Mouse (Mus musculus): Measurements from ENCODE around the gene Kifc1. TPM values are rescaled to one million over a fixed set of nuclear protein-coding genes. Genes with fewer than 3 reads are reported as not detected.

Gene Kifc1
- total and polyA plus RNA-seq, 3 experiments: 16.0 to 41.2 (median 23.0) TPM

- peak; percentile 73 for DNase-seq (ENCODE audit: extremely low read depth)
- Histone ChIP-seq H3K9me3 (replicated peaks; ENCODE audit: low read length) (no peaks in the 10 kb centered on the region), H3K27ac (ENCODE audit: insufficient read depth, low read depth) (no peak overlapping the region), H3K4me2 (ENCODE audit: insufficient read depth, low read depth, poor library complexity, severe bottlenecking) (no peak overlapping the region), H3K27me3 (replicated peaks) (no peaks in the 10 kb centered on the region), H3K36me3 (replicated peaks in 1 of 2; ENCODE audit: control insufficient read depth in 1 of 2, insufficient read depth in 1 of 2, low read length in 1 of 2) (peaks cover 39 to 69% of the 10 kb centered on the region in 2 experiments), H3K79me2 (replicated peaks; ENCODE audit: control insufficient read depth, extremely low read depth, insufficient read depth, poor library complexity, severe bottlenecking) (peaks cover 45% of the 10 kb centered on the region), H3K4me3 (replicated peaks in 1 of 3; ENCODE audit: low read depth in 2 of 3, low read length in 2 of 3, poor library complexity in 1 of 3) (no peak overlapping the region), H3K4me1 (ENCODE audit: control insufficient read depth in 1 of 2, insufficient read depth in 2 of 2) (peaks cover 7 to 34% of the 10 kb centered on the region in 2 experiments), H3K9ac (ENCODE audit: insufficient read depth, low read depth) (no peak overlapping the region)
- TF ChIP-seq MAX (IDR thresholded peaks at IDR 0.05; ENCODE audit: low read length) (no peak), UBTF (IDR thresholded peaks at IDR 0.05; ENCODE audit: low read depth, low read length) (no peak), JUND (conservative IDR thresholded peaks at IDR 0.05; ENCODE audit: low read depth, low read length) (0 out of 2 replicates have a peak, but pooled peaks have one; percentile 28), MYC (IDR thresholded peaks at IDR 0.05; ENCODE audit: low read depth, low read length) (0 out of 2 replicates have a peak, but pooled peaks have one; percentile 21), ETS1 (conservative IDR thresholded peaks at IDR 0.05; ENCODE audit: low read depth, low read length) (no peak), ZC3H11A (IDR thresholded peaks at IDR 0.05; ENCODE audit: low read depth, low read length) (0 out of 2 replicates have a peak, but pooled peaks have one; percentile 2), USF2 (conservative IDR thresholded peaks at IDR 0.05; ENCODE audit: low read depth, low read length) (no peak), GABPA (IDR thresholded peaks at IDR 0.05; ENCODE audit: insufficient replicate concordance, low read depth, low read length) (no peak), HCFC1 (IDR thresholded peaks at IDR 0.05; ENCODE audit: low read depth, low read length) (peak; percentile 29; the same call in 1 of the 2 replicates), SMC3 (IDR thresholded peaks at IDR 0.05; ENCODE audit: low read depth, low read length) (peak; percentile 66), CTCF (conservative IDR thresholded peaks at IDR 0.05 in 1 of 2, IDR thresholded peaks at IDR 0.05 in 1 of 2; ENCODE audit: low read depth in 2 of 2, low read length in 2 of 2) (peak; percentile 89 to 91), TCF12 (IDR thresholded peaks at IDR 0.05; ENCODE audit: low read depth, low read length) (0 out of 2 replicates have a peak, but pooled peaks have one; percentile 21), RCOR1 (conservative IDR thresholded peaks at IDR 0.05; ENCODE audit: low read depth, low read length) (no peak), MEF2A (IDR thresholded peaks at IDR 0.05; ENCODE audit: borderline replicate concordance, low read depth, low read length) (0 out of 2 replicates have a peak, but pooled peaks have one; percentile 43), SIN3A (IDR thresholded peaks at IDR 0.05; ENCODE audit: low read length) (peak; percentile 40; the same call in 1 of the 2 replicates), NRF1 (IDR thresholded peaks at IDR 0.05; ENCODE audit: low read depth, low read length) (no peak), NELFE (IDR thresholded peaks at IDR 0.05; ENCODE audit: low read depth, low read length) (peak; percentile 26; the same call in 1 of the 2 replicates), POLR2A (IDR thresholded peaks at IDR 0.05; ENCODE audit: low read depth, low read length) (no peak), E2F4 (IDR thresholded peaks at IDR 0.05; ENCODE audit: insufficient replicate concordance, low read depth, low read length) (0 out of 2 replicates have a peak, but pooled peaks have one; percentile 42), ZNF384 (IDR thresholded peaks at IDR 0.05; ENCODE audit: low read depth, low read length) (no peak; the same call in 1 of the 2 replicates), RAD21 (IDR thresholded peaks at IDR 0.05; ENCODE audit: low read depth, low read length) (peak; percentile 86), MXI1 (IDR thresholded peaks at IDR 0.05; ENCODE audit: low read depth, low read length) (peak; percentile 35; the same call in 1 of the 2 replicates)
- in situ Hi-C loops (cut with MboI; ENCODE audit: low pct_ligation_motif_present, low pct_unique_long_range_greater_than_20kb, low sequenced_read_pairs): no loop called here
- dilution Hi-C loops (cut with MboI; ENCODE audit: extremely low pct_ligation_motif_present, extremely low pct_unique_long_range_greater_than_20kb, low sequenced_read_pairs): no loop called here
Observed at GRCm38 (mm10) chr17:33826850-33827249, 63.6 kb downstream of the Kifc1 start.

Other genes starting within 250 kb of the Kifc1 start
Only the 20 nearest of the 28 such genes appear.
- 31.8 and 32.7 TPM in 2 replicates for gene Rab11b, start 130.1 kb downstream of the Kifc1 start, total RNA-seq (2012; rRNA removed)
- 17.4 and 18.7 TPM in 2 replicates for gene Rab11b, start 130.1 kb downstream of the Kifc1 start, total RNA-seq (2014; rRNA removed)
- 49.0 and 57.9 TPM in 2 replicates for gene Rab11b, start 130.1 kb downstream of the Kifc1 start, polyA plus RNA-seq (2012; ENCODE audit: insufficient read length, low read depth)
- gene Angptl4, start 108.8 kb downstream of the Kifc1 start, total RNA-seq (2012; rRNA removed): 8.0 and 9.4 TPM in 2 replicates
- gene Angptl4, start 108.8 kb downstream of the Kifc1 start, total RNA-seq (2014; rRNA removed): 11.7 and 12.2 TPM in 2 replicates
- gene Angptl4, start 108.8 kb downstream of the Kifc1 start, polyA plus RNA-seq (2012; ENCODE audit: insufficient read length, low read depth): 6.3 and 6.8 TPM in 2 replicates
- 10.8 and 15.7 TPM in 2 replicates for gene Kank3, start 80.1 kb downstream of the Kifc1 start, total RNA-seq (2012; rRNA removed)
- gene Kank3, start 80.1 kb downstream of the Kifc1 start, total RNA-seq (2014; rRNA removed): 0.50 and 0.81 TPM in 2 replicates
- 0.78 and 1.8 TPM in 2 replicates for gene Kank3, start 80.1 kb downstream of the Kifc1 start, polyA plus RNA-seq (2012; ENCODE audit: insufficient read length, low read depth)
- 4,496 and 4,575 TPM in 2 replicates for gene Rps28, start 66.1 kb downstream of the Kifc1 start, total RNA-seq (2012; rRNA removed)
- gene Rps28, start 66.1 kb downstream of the Kifc1 start, total RNA-seq (2014; rRNA removed): 696 and 765 TPM in 2 replicates
- 782 and 837 TPM in 2 replicates for gene Rps28, start 66.1 kb downstream of the Kifc1 start, polyA plus RNA-seq (2012; ENCODE audit: insufficient read length, low read depth)
- gene Ndufa7, start 66.1 kb downstream of the Kifc1 start, total RNA-seq (2012; rRNA removed): 316 and 364 TPM in 2 replicates
- gene Ndufa7, start 66.1 kb downstream of the Kifc1 start, total RNA-seq (2014; rRNA removed): 168 and 194 TPM in 2 replicates
- 153 and 164 TPM in 2 replicates for gene Ndufa7, start 66.1 kb downstream of the Kifc1 start, polyA plus RNA-seq (2012; ENCODE audit: insufficient read length, low read depth)
- gene Cd320, start 47.6 kb downstream of the Kifc1 start, total RNA-seq (2012; rRNA removed): 53.7 and 57.1 TPM in 2 replicates
- gene Cd320, start 47.6 kb downstream of the Kifc1 start, total RNA-seq (2014; rRNA removed): 67.1 and 84.2 TPM in 2 replicates
- gene Cd320, start 47.6 kb downstream of the Kifc1 start, polyA plus RNA-seq (2012; ENCODE audit: insufficient read length, low read depth): 45.3 and 50.9 TPM in 2 replicates
- not detected in 2 replicates for gene Gm7029, start 16.8 kb downstream of the Kifc1 start, total RNA-seq (2012; rRNA removed)
- not detected in 2 replicates for gene Gm7029, start 16.8 kb downstream of the Kifc1 start, total RNA-seq (2014; rRNA removed)
- gene Gm7029, start 16.8 kb downstream of the Kifc1 start, polyA plus RNA-seq (2012; ENCODE audit: insufficient read length, low read depth): not detected in 2 replicates
- not detected in 2 replicates for gene Platr17, start 14.5 kb upstream of the Kifc1 start, total RNA-seq (2012; rRNA removed)
- not detected in 2 replicates for gene Platr17, start 14.5 kb upstream of the Kifc1 start, total RNA-seq (2014; rRNA removed)
- gene Platr17, start 14.5 kb upstream of the Kifc1 start, polyA plus RNA-seq (2012; ENCODE audit: insufficient read length, low read depth): not detected in 2 replicates
- gene Daxx, start 18.8 kb upstream of the Kifc1 start, total RNA-seq (2012; rRNA removed): 33.8 and 48.3 TPM in 2 replicates
- 31.6 and 32.3 TPM in 2 replicates for gene Daxx, start 18.8 kb upstream of the Kifc1 start, total RNA-seq (2014; rRNA removed)
- gene Daxx, start 18.8 kb upstream of the Kifc1 start, polyA plus RNA-seq (2012; ENCODE audit: insufficient read length, low read depth): 53.0 and 64.7 TPM in 2 replicates
- gene Tapbp, start 25.2 kb upstream of the Kifc1 start, total RNA-seq (2012; rRNA removed): 114 and 134 TPM in 2 replicates
- 44.3 and 45.3 TPM in 2 replicates for gene Tapbp, start 25.2 kb upstream of the Kifc1 start, total RNA-seq (2014; rRNA removed)
- gene Tapbp, start 25.2 kb upstream of the Kifc1 start, polyA plus RNA-seq (2012; ENCODE audit: insufficient read length, low read depth): 96.7 and 116 TPM in 2 replicates
- gene Zbtb22, start 25.2 kb upstream of the Kifc1 start, total RNA-seq (2012; rRNA removed): 21.2 and 23.5 TPM in 2 replicates
- 11.7 and 12.1 TPM in 2 replicates for gene Zbtb22, start 25.2 kb upstream of the Kifc1 start, total RNA-seq (2014; rRNA removed)
- gene Zbtb22, start 25.2 kb upstream of the Kifc1 start, polyA plus RNA-seq (2012; ENCODE audit: insufficient read length, low read depth): 20.2 and 20.3 TPM in 2 replicates
- 23.0 and 25.6 TPM in 2 replicates for gene Rgl2, start 38.9 kb upstream of the Kifc1 start, total RNA-seq (2012; rRNA removed)
- 20.1 and 20.4 TPM in 2 replicates for gene Rgl2, start 38.9 kb upstream of the Kifc1 start, total RNA-seq (2014; rRNA removed)
- gene Rgl2, start 38.9 kb upstream of the Kifc1 start, polyA plus RNA-seq (2012; ENCODE audit: insufficient read length, low read depth): 29.1 and 31.8 TPM in 2 replicates
- 140 and 157 TPM in 2 replicates for gene Pfdn6, start 49.7 kb upstream of the Kifc1 start, total RNA-seq (2012; rRNA removed)
- 92.3 and 109 TPM in 2 replicates for gene Pfdn6, start 49.7 kb upstream of the Kifc1 start, total RNA-seq (2014; rRNA removed)
- gene Pfdn6, start 49.7 kb upstream of the Kifc1 start, polyA plus RNA-seq (2012; ENCODE audit: insufficient read length, low read depth): 109 and 149 TPM in 2 replicates
- 49.7 and 64.5 TPM in 2 replicates for gene Wdr46, start 50.0 kb upstream of the Kifc1 start, total RNA-seq (2012; rRNA removed)
- 36.8 and 39.8 TPM in 2 replicates for gene Wdr46, start 50.0 kb upstream of the Kifc1 start, total RNA-seq (2014; rRNA removed)
- 69.4 and 72.4 TPM in 2 replicates for gene Wdr46, start 50.0 kb upstream of the Kifc1 start, polyA plus RNA-seq (2012; ENCODE audit: insufficient read length, low read depth)
- 3.7 and 4.5 TPM in 2 replicates for gene B3galt4, start 60.8 kb upstream of the Kifc1 start, total RNA-seq (2012; rRNA removed)
- gene B3galt4, start 60.8 kb upstream of the Kifc1 start, total RNA-seq (2014; rRNA removed): 4.2 and 5.2 TPM in 2 replicates
- gene B3galt4, start 60.8 kb upstream of the Kifc1 start, polyA plus RNA-seq (2012; ENCODE audit: insufficient read length, low read depth): 4.6 and 6.2 TPM in 2 replicates
- gene Vps52, start 65.2 kb upstream of the Kifc1 start, total RNA-seq (2012; rRNA removed): 38.2 and 39.9 TPM in 2 replicates
- gene Vps52, start 65.2 kb upstream of the Kifc1 start, total RNA-seq (2014; rRNA removed): 34.3 and 40.6 TPM in 2 replicates
- 73.6 and 76.1 TPM in 2 replicates for gene Vps52, start 65.2 kb upstream of the Kifc1 start, polyA plus RNA-seq (2012; ENCODE audit: insufficient read length, low read depth)
- gene Rps18, start 65.3 kb upstream of the Kifc1 start, total RNA-seq (2012; rRNA removed): 302 and 359 TPM in 2 replicates
- 205 and 246 TPM in 2 replicates for gene Rps18, start 65.3 kb upstream of the Kifc1 start, total RNA-seq (2014; rRNA removed)
- gene Rps18, start 65.3 kb upstream of the Kifc1 start, polyA plus RNA-seq (2012; ENCODE audit: insufficient read length, low read depth): 913 and 991 TPM in 2 replicates
- gene H2-K1, start 109.7 kb upstream of the Kifc1 start, total RNA-seq (2012; rRNA removed): 1,488 and 1,753 TPM in 2 replicates
- gene H2-K1, start 109.7 kb upstream of the Kifc1 start, total RNA-seq (2014; rRNA removed): 1,386 and 1,734 TPM in 2 replicates
- 2,472 and 2,496 TPM in 2 replicates for gene H2-K1, start 109.7 kb upstream of the Kifc1 start, polyA plus RNA-seq (2012; ENCODE audit: insufficient read length, low read depth)
- gene Ring1, start 134.0 kb upstream of the Kifc1 start, total RNA-seq (2012; rRNA removed): 8.6 and 11.9 TPM in 2 replicates
- gene Ring1, start 134.0 kb upstream of the Kifc1 start, total RNA-seq (2014; rRNA removed): 11.5 and 13.7 TPM in 2 replicates
- 18.0 and 23.1 TPM in 2 replicates for gene Ring1, start 134.0 kb upstream of the Kifc1 start, polyA plus RNA-seq (2012; ENCODE audit: insufficient read length, low read depth)
- gene H2-Ke6, start 137.4 kb upstream of the Kifc1 start, total RNA-seq (2012; rRNA removed): 44.8 and 47.1 TPM in 2 replicates
- 20.4 and 20.8 TPM in 2 replicates for gene H2-Ke6, start 137.4 kb upstream of the Kifc1 start, total RNA-seq (2014; rRNA removed)
- gene H2-Ke6, start 137.4 kb upstream of the Kifc1 start, polyA plus RNA-seq (2012; ENCODE audit: insufficient read length, low read depth): 31.7 and 34.5 TPM in 2 replicates